Mouse (Mus musculus) liver, embryonic 13.5 days (tissue): Measurements from ENCODE around the gene Nprl3. TPM values are rescaled to one million over a fixed set of nuclear protein-coding genes. Genes with fewer than 3 reads are reported as not detected.
A peak's percentile ranks its signal among the peaks of the same experiment; 100 is the strongest.

Experiments used
- ATAC-seq: fragments of 200-750 bp; cut with Nextera tagmentation; 2 replicates; pipeline ENCODE4 v1.8.0; 2017; ENCODE audit warnings: low read depth, mild to moderate bottlenecking, moderate number of reproducible peaks, moderate library complexity
- DNase-seq: peaks from one replicate; pipeline ENCODE4 v3.0.0; 2022
- H3K27ac ChIP-seq: fragments of 300-500 bp; sonication (generic); 2 replicates; pipeline ENCODE4 v1.5.1; 2015; ENCODE audit warnings: moderate library complexity, mild to moderate bottlenecking, inconsistent platforms
- H3K27me3 ChIP-seq: fragments of 300-500 bp; sonication (generic); 2 replicates; pipeline ENCODE4 v1.6.1; 2015; ENCODE audit warnings: mild to moderate bottlenecking, inconsistent platforms
- H3K36me3 ChIP-seq: fragments of 300-500 bp; sonication (generic); 2 replicates; pipeline ENCODE4 v1.6.1; 2015; ENCODE audit warnings: mild to moderate bottlenecking, inconsistent platforms
- H3K4me1 ChIP-seq: fragments of 300-500 bp; sonication (generic); replicated peaks from 2 replicates; pipeline ENCODE4 v1.6.1; 2015; ENCODE audit warnings: inconsistent platforms
- H3K4me2 ChIP-seq: fragments of 300-500 bp; sonication (generic); 2 replicates; pipeline ENCODE4 v1.6.1; 2015; ENCODE audit warnings: inconsistent platforms, mild to moderate bottlenecking, moderate library complexity
- H3K4me3 ChIP-seq: fragments of 300-500 bp; sonication (generic); replicated peaks from 2 replicates; pipeline ENCODE4 v1.5.1; 2015; ENCODE audit warnings: mild to moderate bottlenecking, inconsistent platforms
- H3K9ac ChIP-seq: fragments of 300-500 bp; sonication (generic); 2 replicates; pipeline ENCODE4 v1.6.1; 2015; ENCODE audit warnings: mild to moderate bottlenecking, inconsistent platforms
- H3K9me3 ChIP-seq: fragments of 300-500 bp; sonication (generic); replicated peaks from 2 replicates; pipeline ENCODE4 v1.6.1; 2016; ENCODE audit warnings: inconsistent platforms
- WGBS: fragments of 180-500 bp; shearing (Covaris S2); methylation state at CpG from one replicate; pipeline ENCODE4 v1.1.7; 2015; ENCODE audit not compliant: insufficient replicate concordance; 5-methylcytosine and 5-hydroxymethylcytosine counted together
- polyA plus RNA-seq: library from polyadenylated mRNA; unstranded; fragments of >200 nt; fragmentation: Nextera tagmentation; extraction: Ambion mirVana; gene quantifications from 2 replicates; pipeline ENCODE4 v1.2.1, GENCODE M21; 2015

Nprl3 gene
- polyA plus RNA-seq, 1 experiment from 2014 or later: 27.5 TPM

GRCm38 (mm10) chr11:32244064-32244463, 23.4 kb downstream of the Nprl3 start:
- H3K4me1 ChIP-seq: peaks cover 96% of the 10 kb centered on the region
- peak overlapping the region; percentile 97 for H3K27ac ChIP-seq
- H3K4me3 ChIP-seq: no peak overlapping the region
- no peak for DNase-seq
- peak overlapping the region; percentile 81 for H3K9ac ChIP-seq
- peaks cover 73% of the 10 kb centered on the region for H3K36me3 ChIP-seq
- ATAC-seq: no peak
- H3K27me3 ChIP-seq: no peaks in the 10 kb centered on the region
- no peaks in the 10 kb centered on the region for H3K9me3 ChIP-seq
- peak overlapping the region; percentile 55; the same call in 1 of the 2 replicates for H3K4me2 ChIP-seq
- WGBS: 68% methylated on average over 3 of the region's 3 CpGs

GRCm38 (mm10) chr11:32243205-32243955, 24.1 kb downstream of the Nprl3 start:
- peaks cover 96% of the 10 kb centered on the region for H3K4me1 ChIP-seq
- 69% methylated on average over 7 of the region's 7 CpGs for WGBS
- H3K27ac ChIP-seq: peak overlapping the region; percentile 97
- ATAC-seq (no peak), DNase-seq (no peak)
- H3K36me3 ChIP-seq: peaks cover 75% of the 10 kb centered on the region
- no peaks in the 10 kb centered on the region for H3K27me3 ChIP-seq
- no peak overlapping the region for H3K4me3 ChIP-seq
- H3K9ac ChIP-seq: peak overlapping the region; percentile 81
- H3K9me3 ChIP-seq: no peaks in the 10 kb centered on the region
- H3K4me2 ChIP-seq: peak overlapping the region; percentile 26

GRCm38 (mm10) chr11:32242209-32242608, 25.3 kb downstream of the Nprl3 start:
- 80% methylated on average over 3 of the region's 3 CpGs for whole genome bisulfite sequencing
- H3K36me3 ChIP-seq: peaks cover 76% of the 10 kb centered on the region
- ATAC-seq: peak; percentile 26
- no peaks in the 10 kb centered on the region for H3K9me3 ChIP-seq
- no peak overlapping the region for H3K4me3 ChIP-seq
- H3K27me3 ChIP-seq: no peaks in the 10 kb centered on the region
- peak overlapping the region; percentile 26 for H3K4me2 ChIP-seq
- peak overlapping the region; percentile 97 for H3K27ac ChIP-seq
- peak overlapping the region; percentile 81 for H3K9ac ChIP-seq
- peaks cover 96% of the 10 kb centered on the region for H3K4me1 ChIP-seq
- no peak for DNase-seq

GRCm38 (mm10) chr11:32241391-32241790, 26.1 kb downstream of the Nprl3 start:
- peak overlapping the region; percentile 97 for H3K27ac ChIP-seq
- H3K9ac ChIP-seq: peak overlapping the region; percentile 81
- H3K4me2 ChIP-seq: no peak overlapping the region
- H3K36me3 ChIP-seq: peaks cover 76% of the 10 kb centered on the region
- no peak overlapping the region for H3K4me3 ChIP-seq
- ATAC-seq (no peak), DNase-seq (no peak)
- H3K9me3 ChIP-seq: no peaks in the 10 kb centered on the region
- peaks cover 95% of the 10 kb centered on the region for H3K4me1 ChIP-seq
- H3K27me3 ChIP-seq: no peaks in the 10 kb centered on the region

- H3K4me2 ChIP-seq: 0 out of 2 replicates have a peak overlapping the region, but pooled peaks have one; percentile 15
- peaks cover 72% of the 10 kb centered on the region for H3K4me1 ChIP-seq
- WGBS: 80% methylated on average over 5 of the region's 5 CpGs
- H3K9me3 ChIP-seq: no peaks in the 10 kb centered on the region
- H3K9ac ChIP-seq: peak overlapping the region; percentile 81
- peak overlapping the region; percentile 97 for H3K27ac ChIP-seq
- ATAC-seq (peak; percentile 62), DNase-seq (peak; percentile 72)
- H3K4me3 ChIP-seq: no peak overlapping the region
- peaks cover 93% of the 10 kb centered on the region for H3K36me3 ChIP-seq
- no peaks in the 10 kb centered on the region for H3K27me3 ChIP-seq
Observed at GRCm38 (mm10) chr11:32238093-32238860, 29.2 kb downstream of the Nprl3 start.

GRCm38 (mm10) chr11:32237411-32237795, 30.1 kb downstream of the Nprl3 start:
- Histone ChIP-seq H3K9me3 (no peaks in the 10 kb centered on the region), H3K4me1 (peaks cover 64% of the 10 kb centered on the region), H3K27ac (peak overlapping the region; percentile 97), H3K4me3 (no peak overlapping the region), H3K9ac (peak overlapping the region; percentile 81), H3K27me3 (no peaks in the 10 kb centered on the region), H3K36me3 (peaks cover 94% of the 10 kb centered on the region), H3K4me2 (no peak overlapping the region)
- ATAC-seq (no peak), DNase-seq (no peak)
- WGBS: 88% methylated on average over 3 of the region's 3 CpGs

- 60% methylated on average over 9 of the region's 9 CpGs for WGBS
Observed at GRCm38 (mm10) chr11:32236712-32237410, 30.6 kb downstream of the Nprl3 start.

GRCm38 (mm10) chr11:32236132-32236531, 31.4 kb downstream of the Nprl3 start:
- peaks cover 51% of the 10 kb centered on the region for H3K4me1 ChIP-seq
- DNase-seq: no peak
- H3K27ac ChIP-seq: peak overlapping the region; percentile 97
- 89% methylated on average over 2 of the region's 2 CpGs for WGBS
- H3K36me3 ChIP-seq: peaks cover 98% of the 10 kb centered on the region
- no peaks in the 10 kb centered on the region for H3K27me3 ChIP-seq
- no peak for ATAC-seq
- H3K4me2 ChIP-seq: no peak overlapping the region
- no peaks in the 10 kb centered on the region for H3K9me3 ChIP-seq
- H3K9ac ChIP-seq: peak overlapping the region; percentile 24; the same call in 1 of the 2 replicates
- H3K4me3 ChIP-seq: no peak overlapping the region

More at GRCm38 (mm10) chr11:32236712-32237410, 30.6 kb downstream of the Nprl3 start:
- no peak overlapping the region for H3K4me3 ChIP-seq
- H3K4me1 ChIP-seq: peaks cover 58% of the 10 kb centered on the region
- H3K9me3 ChIP-seq: no peaks in the 10 kb centered on the region
- no peak for ATAC-seq
- peak overlapping the region; percentile 81 for H3K9ac ChIP-seq
- H3K36me3 ChIP-seq: peaks cover 98% of the 10 kb centered on the region
- no peak overlapping the region for H3K4me2 ChIP-seq
- no peaks in the 10 kb centered on the region for H3K27me3 ChIP-seq
- peak overlapping the region; percentile 97 for H3K27ac ChIP-seq
- no peak for DNase-seq

GRCm38 (mm10) chr11:32235646-32236045, 31.9 kb downstream of the Nprl3 start:
- Histone ChIP-seq H3K4me1 (peaks cover 51% of the 10 kb centered on the region), H3K27ac (peak overlapping the region; percentile 97), H3K9ac (peak overlapping the region; percentile 24; the same call in 1 of the 2 replicates), H3K4me2 (no peak overlapping the region), H3K27me3 (no peaks in the 10 kb centered on the region), H3K4me3 (no peak overlapping the region), H3K36me3 (peaks cover 98% of the 10 kb centered on the region), H3K9me3 (no peaks in the 10 kb centered on the region)
- DNase-seq: no peak
- 82% methylated on average over 3 of the region's 3 CpGs for WGBS
- ATAC-seq: no peak

- H3K27ac ChIP-seq: peak overlapping the region; percentile 97
- no peaks in the 10 kb centered on the region for H3K27me3 ChIP-seq
- no peak overlapping the region for H3K4me2 ChIP-seq
- H3K9ac ChIP-seq: peak overlapping the region; percentile 24; the same call in 1 of the 2 replicates
- ATAC-seq: no peak
- peaks cover 98% of the 10 kb centered on the region for H3K36me3 ChIP-seq
- H3K4me1 ChIP-seq: peaks cover 47% of the 10 kb centered on the region
- no peaks in the 10 kb centered on the region for H3K9me3 ChIP-seq
- WGBS: 88% methylated on average over 6 of the region's 6 CpGs
- no peak overlapping the region for H3K4me3 ChIP-seq
- DNase-seq: no peak
Observed at GRCm38 (mm10) chr11:32234816-32235485, 32.6 kb downstream of the Nprl3 start.
